Mouse (Mus musculus) liver, adult 2 months (tissue): ENCODE results near the gene Eddm3b.

ENCODE experiments used
- CTCF ChIP-seq: fragments of 200-500 bp; IDR thresholded peaks from 2 replicates; pipeline ENCODE4 v1.5.1; 2011; ENCODE audit warnings: low read depth, low read length, control low read depth
- POLR2A ChIP-seq: fragments of 200-500 bp; IDR thresholded peaks from 2 replicates; pipeline ENCODE4 v1.6.1; 2011; ENCODE audit warnings: low read length, control low read depth; ENCODE audit not compliant: insufficient read depth; ENCODE audit errors: extremely low read depth

- TF ChIP-seq POLR2A, result no peak
- no peak for TF ChIP-seq CTCF
These were observed 42.5 kb downstream of the Eddm3b start for GRCm38 (mm10) chr14:51156736-51157068.
